Mouse (Mus musculus) gastrocnemius, postnatal 10 days (tissue): ENCODE measurements at regions not wholly inside any gene's neighbourhood (a gene's known extent, or its start where the extent isn't known, plus 50 kb on each side); places are given as distances from the start of the nearest gene placed in this dataset.

Experiments
- DNase-seq: peaks from one replicate; pipeline ENCODE4 v3.0.0; 2021; ENCODE audit warnings: mixed read lengths

DNA sequence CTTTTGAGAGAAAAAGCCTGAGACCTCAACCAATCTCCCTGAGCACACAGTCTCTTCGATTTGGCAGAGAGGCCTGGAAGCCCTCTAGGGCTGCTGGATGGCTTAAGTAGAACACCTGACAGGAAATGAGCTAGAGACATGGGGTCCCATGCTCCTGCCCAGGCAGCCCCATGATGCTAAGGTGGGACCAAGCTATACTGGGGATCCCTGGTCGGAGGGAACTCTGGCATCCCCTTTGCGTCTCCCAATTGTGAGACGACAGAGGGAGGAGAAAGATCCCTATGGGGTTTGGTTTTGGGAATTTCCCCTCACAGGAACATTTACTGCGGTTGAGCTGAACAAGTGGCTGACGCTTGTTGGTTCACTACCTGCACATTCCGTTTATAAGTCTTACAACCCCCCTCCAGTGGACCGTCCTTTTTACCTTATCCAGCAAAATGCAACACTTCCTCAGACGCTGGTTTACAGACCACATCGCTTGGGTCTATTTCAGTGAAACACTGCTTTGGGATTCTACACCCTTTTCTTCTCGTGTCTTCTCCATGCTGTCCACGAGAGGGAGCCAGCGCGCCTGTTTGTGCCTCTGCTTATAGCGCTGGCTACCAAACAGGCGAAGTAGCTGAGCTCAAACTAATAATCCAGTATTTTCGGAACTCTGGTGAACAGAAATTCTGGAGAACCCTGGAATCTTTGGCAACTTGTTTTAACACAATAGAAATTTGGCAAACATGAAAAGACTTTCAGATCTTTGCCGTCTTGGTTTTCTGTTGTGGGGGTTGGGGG is 93.7 kb upstream of the Spred2 start:
- peak; percentile 88 for DNase-seq

DNA sequence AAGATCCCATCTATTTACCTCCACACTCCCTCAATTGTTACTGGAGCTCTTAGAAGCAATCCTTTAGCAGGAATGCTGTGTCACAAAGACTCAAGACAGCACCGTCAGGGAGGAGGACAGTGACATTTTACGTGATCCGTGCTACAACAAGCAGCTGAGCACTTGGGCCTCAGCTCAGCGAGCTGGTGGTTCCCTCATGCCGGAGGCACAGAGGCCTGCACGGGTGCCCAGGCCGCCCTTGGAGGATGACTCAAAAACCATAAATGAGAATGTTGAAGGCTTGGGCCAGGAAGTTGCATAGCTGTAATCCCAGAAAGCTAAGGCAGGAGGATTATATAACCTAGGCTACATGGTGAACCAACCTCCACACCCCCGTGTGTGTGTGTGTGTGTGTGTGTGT is 89.6 kb upstream of the Spred2 start:
- DNase-seq: no peak

DNA sequence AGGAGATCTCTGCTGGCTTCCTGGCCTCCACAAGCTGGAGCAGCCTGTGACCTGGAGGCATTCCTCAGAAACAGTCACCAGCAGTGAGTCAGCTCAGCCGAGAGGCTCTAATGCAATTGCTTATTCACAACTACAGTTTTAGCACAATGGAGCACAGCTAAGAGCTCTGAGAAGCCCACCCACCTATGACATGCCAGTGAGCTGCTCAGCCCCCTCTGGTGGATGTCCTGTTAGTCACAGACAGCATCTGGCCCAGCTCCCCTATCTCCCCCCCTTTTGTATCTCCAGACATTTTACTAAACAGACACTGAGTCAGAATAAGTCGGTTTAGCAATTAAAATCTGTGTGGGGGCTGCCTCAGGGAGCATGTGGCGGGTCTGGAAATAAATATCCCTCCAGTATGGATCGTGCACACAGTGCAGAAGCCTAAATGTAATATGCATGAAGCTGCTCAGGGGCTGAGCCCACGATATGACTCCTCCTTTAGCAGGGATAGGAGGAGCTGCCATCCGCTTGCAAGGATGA is 88.9 kb upstream of the Spred2 start:
- DNase-seq: no peak

DNA sequence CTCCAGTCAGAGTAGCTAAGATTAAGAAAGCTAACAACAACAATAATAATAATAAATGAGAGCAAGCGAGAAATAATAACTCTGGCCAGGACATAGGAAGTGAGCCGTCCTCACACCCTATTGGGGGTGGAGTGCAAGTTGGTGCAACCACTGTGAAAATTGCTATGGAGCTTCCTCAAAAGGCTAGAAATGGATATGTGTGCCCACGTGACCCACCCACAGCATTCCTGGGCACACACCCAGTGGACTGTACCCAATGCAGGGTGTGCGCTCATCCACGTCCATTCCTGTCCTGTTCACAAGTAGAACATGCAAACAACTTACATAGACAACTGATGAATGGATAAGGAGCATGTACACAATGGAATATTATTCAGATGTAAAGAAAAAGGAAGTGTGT is 85.2 kb upstream of the Spred2 start:
- no peak for DNase-seq

DNA sequence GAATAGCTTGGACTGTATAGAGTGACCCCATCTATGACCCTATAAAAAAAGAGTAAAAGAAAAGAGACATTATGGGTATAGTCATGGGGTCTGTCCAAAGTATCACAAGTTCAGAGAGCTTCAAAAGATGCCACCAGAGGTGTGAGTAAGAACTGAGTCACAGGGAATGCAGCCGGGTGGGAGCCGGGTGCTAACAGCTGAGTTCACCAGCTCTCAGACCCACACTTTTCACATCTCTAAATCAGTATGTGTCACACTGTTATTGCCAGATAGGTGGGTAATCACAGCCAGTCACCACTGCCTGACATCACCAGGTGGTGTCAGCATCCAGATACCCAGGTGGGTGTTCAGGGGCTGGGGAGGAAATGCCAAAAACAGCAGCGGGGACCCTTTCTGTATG is 81.1 kb upstream of the Spred2 start:
- no peak for DNase-seq

DNA sequence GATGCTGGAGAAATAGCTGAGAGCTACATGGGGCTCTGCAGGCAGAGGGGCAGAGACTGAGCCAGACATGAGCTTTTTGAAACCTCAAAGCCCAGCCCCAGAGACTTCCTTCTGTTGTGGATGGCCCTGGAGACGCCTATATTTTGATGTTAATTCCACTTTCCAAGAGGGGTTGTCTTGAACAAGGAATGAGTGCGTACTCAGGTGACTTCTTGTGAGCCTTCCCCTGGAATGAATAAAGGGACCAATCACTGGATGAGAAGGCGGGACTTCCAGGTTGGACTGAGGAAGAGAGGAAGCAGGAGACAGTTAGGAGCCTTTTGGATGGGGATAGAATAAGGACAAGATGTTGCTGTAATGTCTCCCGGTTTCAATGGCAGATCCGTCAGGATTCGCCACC is 76.3 kb upstream of the Spred2 start:
- DNase-seq: no peak

DNA sequence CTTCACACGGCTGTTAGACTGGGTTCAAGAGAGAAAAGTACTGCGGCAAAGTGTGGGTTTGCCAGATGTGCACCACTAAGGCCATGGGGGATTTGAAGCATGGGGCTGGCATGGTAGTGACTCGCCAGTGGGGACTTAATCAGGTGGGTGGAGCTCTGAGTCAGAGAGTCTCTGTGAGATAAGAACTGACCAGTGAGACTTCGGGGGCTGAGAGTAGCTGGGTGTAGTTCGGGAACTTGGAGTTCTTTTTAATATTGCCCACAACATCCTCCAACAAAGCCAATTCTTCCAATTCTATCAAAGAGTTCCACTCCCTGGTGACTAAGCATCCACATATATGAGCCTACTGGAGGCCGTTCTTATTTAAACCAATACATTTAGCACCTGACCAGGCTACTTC is 75.8 kb upstream of the Spred2 start:
- no peak for DNase-seq

DNA sequence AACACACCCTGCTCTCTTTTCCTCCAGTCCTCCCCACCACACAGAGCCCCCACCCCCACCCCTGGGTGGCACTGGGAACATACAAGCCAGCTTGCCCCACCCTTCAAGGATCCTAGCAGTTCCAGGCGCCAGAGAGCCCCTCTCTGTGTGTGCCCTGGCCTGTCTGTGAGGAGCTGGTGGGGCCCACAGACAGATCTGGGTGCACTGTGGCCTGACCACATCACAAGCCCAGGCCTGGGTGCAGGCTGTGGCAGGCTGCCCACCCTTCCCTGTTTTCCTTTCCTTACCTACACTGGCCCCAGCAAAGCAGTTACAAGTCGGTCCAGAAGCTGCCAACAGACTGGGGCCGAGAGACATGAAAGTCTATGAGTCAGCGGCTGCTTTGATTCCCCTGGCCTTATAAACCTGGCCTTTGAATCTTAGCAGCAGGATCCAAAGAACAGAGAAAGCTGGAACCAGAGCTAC is 74.8 kb upstream of the Spred2 start:
- DNase-seq: no peak

DNA sequence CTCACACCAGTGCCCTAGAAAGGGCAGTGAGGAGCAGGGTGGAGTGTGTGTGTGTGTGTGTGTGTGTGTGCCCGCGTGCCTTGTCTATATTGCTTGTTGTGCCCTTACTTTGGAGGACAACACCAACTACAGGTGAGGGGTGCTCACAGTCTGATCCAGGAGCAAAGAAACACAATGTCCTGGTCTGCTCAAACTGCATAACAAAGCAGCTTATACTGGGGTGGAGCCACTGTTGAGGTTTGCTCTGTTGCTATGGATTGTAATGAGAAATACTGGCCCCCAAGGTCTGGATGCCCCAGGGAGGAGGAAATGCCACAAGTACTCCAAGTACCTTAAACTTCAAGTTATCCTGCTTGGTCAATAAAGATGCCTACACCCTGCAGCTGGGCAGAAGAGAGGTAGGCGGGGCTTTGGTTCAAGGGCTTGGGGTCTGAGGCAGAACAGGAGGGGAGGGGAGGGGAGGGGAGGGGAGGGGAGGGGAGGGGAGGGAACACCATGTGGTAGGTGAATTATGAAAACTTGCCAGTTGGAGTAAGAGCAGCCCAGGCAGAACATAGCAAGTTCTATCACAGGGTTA is 74.2 kb upstream of the Spred2 start:
- DNase-seq: no peak

DNA sequence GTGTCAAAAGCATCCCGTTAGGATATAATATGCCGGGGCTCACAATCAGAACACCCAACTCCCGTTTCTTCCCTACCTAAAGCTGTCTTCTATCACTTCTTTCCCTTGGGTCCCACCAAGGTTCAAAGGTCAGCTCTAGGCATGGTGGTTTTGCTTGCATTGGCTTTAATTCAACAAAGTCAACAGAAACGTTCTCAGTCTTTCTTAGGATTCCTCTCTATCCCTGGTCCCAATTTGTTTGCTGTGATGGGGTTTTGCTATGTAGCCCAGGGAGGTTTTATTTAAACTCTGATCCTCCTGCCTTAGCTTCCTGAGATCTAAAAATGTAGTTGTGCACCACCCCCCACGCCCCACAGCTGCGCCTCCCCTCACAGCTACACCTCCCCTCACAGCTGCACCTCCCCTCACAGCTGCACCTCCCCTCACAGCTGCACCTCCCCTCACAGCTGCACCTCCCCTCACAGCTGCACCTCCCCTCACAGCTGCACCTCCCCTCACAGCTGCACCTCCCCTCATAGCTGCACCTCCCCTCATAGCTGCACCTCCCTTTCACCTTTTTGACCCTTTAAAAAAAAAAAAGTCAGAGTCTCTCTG is 73.1 kb upstream of the Spred2 start:
- no peak for DNase-seq

DNA sequence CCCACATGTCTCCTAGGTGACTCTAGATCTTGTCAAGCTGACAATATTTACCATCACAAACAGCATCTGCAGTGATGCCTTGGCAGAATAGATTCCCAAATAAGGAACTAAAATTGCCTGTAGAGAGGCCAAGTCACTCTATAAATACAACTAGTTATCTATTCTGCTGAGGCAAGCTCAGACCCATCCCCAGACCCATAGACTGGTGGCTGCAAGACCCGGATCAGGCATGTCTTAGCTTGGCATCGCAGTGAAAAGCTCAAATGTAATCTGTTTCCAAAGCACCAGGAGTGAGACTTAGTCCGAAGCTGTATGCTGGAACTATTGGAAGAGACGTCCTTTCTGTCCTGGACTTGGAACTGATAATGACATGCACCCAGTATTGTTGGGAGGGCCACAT is 62.6 kb upstream of the Spred2 start:
- DNase-seq: no peak

DNA sequence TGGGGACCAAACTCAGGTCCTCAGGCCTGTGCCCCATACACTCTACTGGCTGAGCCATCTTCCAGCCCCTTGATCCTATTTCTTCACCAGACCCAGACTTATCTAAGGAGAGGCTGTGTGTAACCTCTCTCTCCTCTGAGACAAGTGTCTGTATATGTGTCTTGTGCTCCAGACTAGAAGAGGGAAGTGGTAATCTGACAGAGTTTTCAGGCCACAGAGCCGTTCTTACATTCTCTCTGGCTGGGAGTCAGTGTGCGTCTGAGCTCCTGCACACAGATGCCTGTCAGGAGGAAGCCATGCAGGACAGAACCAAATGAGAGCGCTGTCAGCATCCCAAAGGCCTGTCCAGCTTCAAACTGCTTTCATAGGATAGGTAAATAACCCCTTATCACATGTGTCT is 60.8 kb upstream of the Spred2 start:
- no peak for DNase-seq

DNA sequence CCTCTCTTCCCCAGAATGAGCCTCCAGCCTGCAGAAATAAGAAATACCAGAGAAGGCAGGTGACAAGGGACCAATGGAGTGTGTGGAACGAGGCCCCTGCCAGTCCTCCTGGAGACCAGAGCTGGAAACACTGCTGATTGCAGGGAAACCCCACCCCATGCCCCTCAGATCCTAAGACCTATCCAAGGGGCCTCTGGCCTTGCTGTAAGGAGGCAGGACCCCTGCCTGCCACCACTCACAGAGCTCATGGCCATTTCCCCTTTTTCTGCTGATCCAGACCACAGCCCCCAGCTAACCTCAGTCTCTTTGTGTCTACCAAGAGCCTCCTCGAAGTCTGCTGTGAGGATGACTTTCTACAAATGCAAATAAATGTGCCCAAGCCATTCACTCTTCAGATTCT is 57.9 kb upstream of the Spred2 start:
- no peak for DNase-seq

DNA sequence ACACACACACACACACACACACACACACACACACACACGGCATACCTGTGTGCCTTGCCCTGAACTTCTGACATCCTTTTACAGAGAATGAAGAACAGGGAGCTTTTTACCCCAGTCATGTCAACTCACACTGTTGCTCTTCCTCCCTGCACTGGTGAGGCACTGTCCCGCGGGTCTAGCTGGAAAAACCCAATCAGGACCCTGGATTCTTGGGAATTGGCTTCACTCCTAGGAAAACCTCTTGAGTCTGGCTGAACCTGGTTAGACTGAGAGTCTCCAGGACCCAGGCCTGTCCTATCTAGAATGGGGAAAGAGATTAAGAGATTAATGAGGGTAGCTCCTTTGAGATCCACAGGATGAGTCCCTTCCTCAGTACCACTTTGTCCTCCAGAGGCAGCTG is 54.5 kb upstream of the Spred2 start:
- DNase-seq: no peak

DNA sequence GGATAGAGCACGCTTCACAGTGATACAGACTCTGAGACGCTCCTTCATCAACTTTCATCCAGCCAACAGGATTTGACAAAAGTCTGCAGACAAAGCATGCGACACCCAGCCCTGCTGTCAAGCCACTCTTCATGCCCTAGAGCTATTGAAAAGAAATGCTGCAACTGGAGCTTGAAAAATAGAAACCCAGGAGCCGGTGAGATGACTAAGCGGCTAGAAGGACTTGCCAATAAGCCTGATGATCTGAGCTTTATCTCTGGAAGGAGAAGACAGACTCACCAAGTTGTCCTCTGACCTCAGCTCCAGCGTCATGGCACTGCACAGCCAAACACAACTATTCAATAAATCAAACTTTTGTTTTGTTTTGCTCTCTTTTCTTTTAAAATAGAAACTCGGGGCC is 54.0 kb upstream of the Spred2 start:
- DNase-seq: no peak

DNA sequence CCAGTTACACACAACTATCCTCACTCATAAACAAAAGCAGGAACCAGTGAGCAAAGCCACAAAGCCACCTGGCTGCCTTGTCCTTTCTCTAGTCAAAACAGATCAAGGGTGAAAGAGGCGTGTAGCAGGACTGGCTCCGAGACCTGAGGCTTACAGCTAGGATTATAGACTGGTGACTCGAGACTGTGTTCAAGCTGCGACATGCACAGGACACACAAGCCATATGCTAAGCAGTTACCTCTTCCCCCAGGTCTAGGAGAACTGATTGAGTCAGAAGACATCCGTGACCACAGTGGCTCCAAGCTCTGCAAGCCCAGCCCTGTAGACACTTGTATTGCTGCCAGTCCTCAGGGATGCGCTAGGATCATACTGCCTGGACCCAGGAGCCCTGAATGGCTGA is 50.4 kb upstream of the Spred2 start:
- DNase-seq: no peak
